Mouse (Mus musculus) fibroblast of lung, adult 2 months (primary cell): ENCODE results near the gene Camkmt.

Experiments
- DNase-seq: peaks from one replicate; pipeline ENCODE4 v3.0.0-alpha.2; 2011; ENCODE audit warnings: low read depth

Camkmt gene

GRCm38 (mm10) chr17:85089621-85090020 is 731 bp upstream of the Camkmt start:
- DNase-seq, result no peak

- no peak for DNase-seq
Measured at GRCm38 (mm10) chr17:85091762-85092161, 1.4 kb downstream of the Camkmt start.

- DNase-seq, result no peak
Measured at GRCm38 (mm10) chr17:85096396-85096795, 6.0 kb downstream of the Camkmt start.

GRCm38 (mm10) chr17:85098677-85099323 is 8.4 kb downstream of the Camkmt start:
- no peak for DNase-seq

GRCm38 (mm10) chr17:85100232-85100631 is 9.9 kb downstream of the Camkmt start:
- no peak for DNase-seq

GRCm38 (mm10) chr17:85101751-85102150 is 11.4 kb downstream of the Camkmt start:
- DNase-seq, result no peak

GRCm38 (mm10) chr17:85103310-85103709 is 13.0 kb downstream of the Camkmt start:
- no peak for DNase-seq

GRCm38 (mm10) chr17:85110640-85111039 is 20.3 kb downstream of the Camkmt start:
- DNase-seq, result no peak

- no peak for DNase-seq
Measured at GRCm38 (mm10) chr17:85113441-85113840, 23.1 kb downstream of the Camkmt start.

GRCm38 (mm10) chr17:85116643-85117042 is 26.3 kb downstream of the Camkmt start:
- no peak for DNase-seq

GRCm38 (mm10) chr17:85138393-85138792 is 48.0 kb downstream of the Camkmt start:
- no peak for DNase-seq

- no peak for DNase-seq
Measured at GRCm38 (mm10) chr17:85141621-85142020, 51.3 kb downstream of the Camkmt start.

GRCm38 (mm10) chr17:85142495-85143111 is 52.3 kb downstream of the Camkmt start:
- no peak for DNase-seq

- no peak for DNase-seq
Measured at GRCm38 (mm10) chr17:85144141-85144540, 53.8 kb downstream of the Camkmt start.

- DNase-seq, result no peak
Measured at GRCm38 (mm10) chr17:85148348-85148747, 58.0 kb downstream of the Camkmt start.

- DNase-seq, result no peak
Measured at GRCm38 (mm10) chr17:85149211-85149738, 58.9 kb downstream of the Camkmt start.

GRCm38 (mm10) chr17:85151264-85151663 is 60.9 kb downstream of the Camkmt start:
- no peak for DNase-seq

GRCm38 (mm10) chr17:85158202-85158601 is 67.8 kb downstream of the Camkmt start:
- no peak for DNase-seq

GRCm38 (mm10) chr17:85159526-85159925 is 69.2 kb downstream of the Camkmt start:
- no peak for DNase-seq

- DNase-seq, result no peak
Measured at GRCm38 (mm10) chr17:85160786-85161185, 70.4 kb downstream of the Camkmt start.

- no peak for DNase-seq
Measured at GRCm38 (mm10) chr17:85162569-85163271, 72.4 kb downstream of the Camkmt start.

- no peak for DNase-seq
Measured at GRCm38 (mm10) chr17:85163272-85163610, 72.9 kb downstream of the Camkmt start.

- no peak for DNase-seq
Measured at GRCm38 (mm10) chr17:85168761-85169160, 78.4 kb downstream of the Camkmt start.
